Mouse (Mus musculus) CH12.LX (cell line): Measurements from ENCODE around the gene Gm44973.

Source experiments
- CTCF ChIP-seq, 2 experiments: IDR thresholded peaks in 1 of 2; conservative IDR thresholded peaks in 1 of 2; 2 replicates each; pipeline ENCODE4 v1.5.1; 2011 to 2012; ENCODE audit warnings: low read depth in 2 of 2, low read length in 2 of 2, improper control_type of control experiment in 1 of 2, inconsistent platforms in 1 of 2, mild to moderate bottlenecking in 1 of 2, moderate library complexity in 1 of 2
- EP300 ChIP-seq: IDR thresholded peaks from 2 replicates; pipeline ENCODE4 v1.6.1; 2011; ENCODE audit warnings: low read length, improper control_type of control experiment
- NELFE ChIP-seq: IDR thresholded peaks from 2 replicates; pipeline ENCODE4 v1.6.1; 2011; ENCODE audit warnings: low read depth, low read length, improper control_type of control experiment
- POLR2A ChIP-seq: IDR thresholded peaks from 2 replicates; pipeline ENCODE4 v1.6.1; 2011; ENCODE audit warnings: low read depth, mild to moderate bottlenecking, improper control_type of control experiment, low read length
- SIN3A ChIP-seq: IDR thresholded peaks from 2 replicates; pipeline ENCODE4 v1.6.1; 2012; ENCODE audit warnings: low read length, improper control_type of control experiment, inconsistent platforms

GRCm38 (mm10) chr7:5073586-5073985 is 58.3 kb downstream of the Gm44973 start:
- no peak for TF ChIP-seq NELFE
- no peak for TF ChIP-seq POLR2A
- no peak for TF ChIP-seq SIN3A
- TF ChIP-seq EP300, result no peak
- TF ChIP-seq CTCF (conservative IDR thresholded peaks at IDR 0.05 in 1 of 2, IDR thresholded peaks at IDR 0.05 in 1 of 2; ENCODE audit: low read depth in 2 of 2, low read length in 2 of 2), result no peak
